Mouse (Mus musculus) embryonic fibroblast, embryonic 13.5 days (primary cell): Measurements from ENCODE around the gene Nol11.

Experiments used
- CTCF ChIP-seq: IDR thresholded peaks from 2 replicates; pipeline ENCODE4 v1.5.1; 2011; ENCODE audit warnings: mild to moderate bottlenecking, control low read depth, low read length, moderate library complexity, borderline replicate concordance; ENCODE audit not compliant: insufficient read depth
- POLR2A ChIP-seq: IDR thresholded peaks from 2 replicates; pipeline ENCODE4 v1.6.1; 2011; ENCODE audit warnings: low read depth, mild to moderate bottlenecking, control low read depth, low read length, moderate library complexity

DNA sequence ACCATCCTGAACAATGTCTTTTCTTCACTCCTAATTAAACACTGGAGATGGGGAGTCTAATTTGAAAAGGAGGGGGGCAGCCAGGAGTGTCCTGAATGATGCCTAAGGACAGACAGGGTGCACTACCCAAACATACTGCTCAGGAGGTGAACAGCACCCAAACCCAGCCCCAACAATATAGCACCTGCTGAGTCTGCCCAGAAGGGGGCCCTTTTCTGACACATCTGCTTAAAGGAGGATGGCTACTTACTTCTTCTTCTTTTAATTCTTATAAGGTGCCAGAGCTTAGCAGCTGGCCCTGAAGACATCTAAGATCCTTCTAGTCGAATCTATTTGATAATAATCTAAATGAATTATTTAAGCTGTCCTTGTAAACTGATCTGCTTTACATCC lies 34.0 kb upstream of the Nol11 start:
- TF ChIP-seq CTCF (no peak), POLR2A (no peak)
